Mouse (Mus musculus): Measurements from ENCODE around the gene Ppm1n.
"Not testable (repeated sequence)": the region's sequence is repeated elsewhere in the genome, so short reads cannot be mapped to it uniquely, and the experiment has no call there.

The Ppm1n gene

DNA sequence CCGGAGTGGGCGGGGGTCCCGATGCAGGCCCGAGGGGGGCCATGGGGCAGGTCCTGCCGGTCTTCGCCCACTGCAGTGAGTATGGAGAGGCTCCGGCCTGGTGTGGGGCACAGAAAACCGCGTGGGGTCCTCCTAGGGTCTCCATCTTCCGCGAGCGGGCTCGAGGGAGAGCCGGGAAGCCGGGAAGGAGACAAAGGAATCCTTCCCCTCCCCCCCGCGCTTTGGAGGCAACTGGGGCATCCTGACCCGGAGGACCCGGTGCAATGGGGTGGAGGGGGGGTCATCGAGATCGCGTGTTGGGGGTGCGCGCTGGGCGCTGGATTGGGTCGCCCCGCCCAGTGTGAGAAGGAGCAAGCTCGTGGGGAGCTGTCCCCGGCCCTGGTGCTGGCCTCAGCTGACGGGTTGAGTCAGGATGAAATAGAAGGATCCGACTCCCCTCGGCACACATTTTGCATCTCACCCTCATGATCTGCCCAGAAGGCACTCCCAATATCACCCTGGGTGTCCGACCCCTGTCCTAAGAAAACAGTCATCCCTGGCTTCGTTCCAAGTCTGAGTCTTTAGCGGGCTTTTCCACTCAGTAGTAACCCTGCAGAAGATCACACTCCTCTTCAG, 3.0 kb upstream of the Ppm1n start:
- DNase-seq (ENCODE audit: low spot score), result peak; percentile 73

- DNase-seq (ENCODE audit: low spot score), result peak; percentile 64
Measured at GRCm38 (mm10) chr7:19282385-19282784, 2.5 kb upstream of the Ppm1n start, which contains the start of gene Rtn2. TSS of gene Rtn2 (plus strand) at chr7:19282624.

DNA sequence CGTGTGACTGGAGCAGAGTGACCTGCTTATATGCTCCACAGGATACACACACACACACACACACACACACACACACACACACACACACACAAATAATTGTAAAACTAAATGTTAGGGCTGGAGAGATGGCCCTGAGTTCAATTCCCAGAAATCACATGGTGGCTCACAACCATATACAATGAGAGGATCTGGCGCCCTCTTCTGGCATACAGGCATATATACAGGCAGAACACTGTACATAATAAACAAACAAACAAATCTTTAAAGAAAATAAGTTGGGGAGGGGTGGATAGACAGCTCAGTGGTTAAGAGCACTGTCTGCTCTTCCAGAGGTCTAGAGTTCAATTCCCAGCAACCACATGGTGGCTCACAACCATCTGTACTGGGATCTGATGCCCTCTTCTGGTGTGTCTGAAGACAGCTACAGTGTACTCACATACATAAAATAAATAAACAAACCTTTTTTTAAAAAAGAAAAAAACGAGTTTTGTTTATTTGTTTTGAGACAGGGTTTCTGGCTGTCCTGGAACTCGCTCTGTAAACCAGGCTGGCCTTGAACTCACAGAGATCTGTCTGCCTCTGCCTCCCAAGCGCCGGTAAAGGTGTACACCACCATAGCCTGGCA, 1.9 kb upstream of the Ppm1n start:
- DNase-seq (ENCODE audit: low spot score), result not testable (repeated sequence)

DNA sequence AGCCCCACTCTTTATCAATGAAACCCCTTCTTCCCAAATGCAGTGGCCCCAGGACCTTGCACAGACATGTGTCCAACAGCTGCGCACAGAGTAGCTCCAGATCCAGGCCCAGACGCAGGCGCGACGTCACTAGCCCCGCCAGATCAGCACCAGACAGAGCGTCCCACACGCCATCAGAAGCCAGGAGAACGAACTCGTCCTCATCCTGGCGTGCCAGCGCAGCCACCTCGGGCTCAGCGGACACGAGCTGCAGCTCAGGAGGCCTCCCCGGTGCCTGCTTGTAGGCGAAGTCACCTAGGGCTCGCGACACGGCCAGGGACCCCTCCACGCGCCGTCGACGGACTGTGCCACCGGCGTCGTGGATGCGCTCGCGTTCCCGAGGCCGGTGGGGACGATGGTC, 812 bp downstream of the Ppm1n start:
- DNase-seq (ENCODE audit: low spot score), result no peak

DNA sequence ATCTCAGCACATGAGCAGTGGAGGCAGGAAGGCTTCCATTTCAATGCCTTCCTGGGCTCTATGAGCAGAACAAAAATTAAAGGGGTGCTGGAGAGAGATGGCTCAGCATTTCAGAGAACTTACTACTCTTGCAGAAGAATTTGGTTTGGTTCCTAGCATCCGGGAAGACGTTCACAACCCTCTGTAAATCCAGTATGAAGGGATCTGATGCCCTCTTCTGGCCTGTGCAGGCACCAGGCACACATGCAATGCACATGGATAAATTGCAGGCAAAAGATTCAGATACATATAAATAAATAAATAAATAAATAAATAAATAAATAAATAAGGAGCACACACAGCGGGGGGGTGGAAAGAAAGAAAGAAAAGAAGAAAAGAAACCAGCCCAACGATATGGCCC, 3.6 kb downstream of the Ppm1n start:
- no peak for DNase-seq (ENCODE audit: low spot score)

DNA sequence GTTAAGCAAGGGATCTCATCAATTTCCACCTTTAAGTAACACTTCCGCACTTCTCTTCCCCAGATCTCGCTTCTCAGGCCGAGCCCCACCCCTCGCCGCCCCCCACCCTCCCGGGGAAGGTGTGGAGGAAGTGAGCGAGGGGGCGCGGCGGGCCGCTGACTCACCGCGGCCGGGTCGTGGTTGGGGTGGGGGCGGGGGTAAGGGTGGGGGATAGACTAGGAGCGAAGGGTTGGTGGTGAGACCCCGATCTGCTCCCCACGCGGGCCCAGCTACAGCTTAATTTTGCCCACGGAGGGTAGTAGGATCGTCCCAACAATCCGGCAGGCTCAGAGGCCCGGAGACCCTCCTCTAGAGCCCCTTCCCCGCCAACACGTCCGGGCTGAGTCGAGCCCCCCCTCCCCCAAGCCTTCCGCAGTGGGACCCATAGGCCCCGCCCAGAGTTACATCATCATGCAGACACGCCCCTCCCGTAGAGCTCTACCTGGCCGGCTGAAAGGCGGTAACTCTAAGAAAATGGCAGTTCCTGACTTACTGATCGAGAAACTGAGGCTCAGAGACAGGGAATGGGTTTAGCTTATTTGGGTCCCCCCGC, 7.6 kb downstream of the Ppm1n start:
- peak; percentile 74 for DNase-seq (ENCODE audit: low spot score)

- DNase-seq (ENCODE audit: low spot score), result peak; percentile 80
Measured at GRCm38 (mm10) chr7:19271238-19272172, 8.4 kb downstream of the Ppm1n start, which contains the start of gene Vasp. TSS of gene Vasp (minus strand) at chr7:19271817.

DNA sequence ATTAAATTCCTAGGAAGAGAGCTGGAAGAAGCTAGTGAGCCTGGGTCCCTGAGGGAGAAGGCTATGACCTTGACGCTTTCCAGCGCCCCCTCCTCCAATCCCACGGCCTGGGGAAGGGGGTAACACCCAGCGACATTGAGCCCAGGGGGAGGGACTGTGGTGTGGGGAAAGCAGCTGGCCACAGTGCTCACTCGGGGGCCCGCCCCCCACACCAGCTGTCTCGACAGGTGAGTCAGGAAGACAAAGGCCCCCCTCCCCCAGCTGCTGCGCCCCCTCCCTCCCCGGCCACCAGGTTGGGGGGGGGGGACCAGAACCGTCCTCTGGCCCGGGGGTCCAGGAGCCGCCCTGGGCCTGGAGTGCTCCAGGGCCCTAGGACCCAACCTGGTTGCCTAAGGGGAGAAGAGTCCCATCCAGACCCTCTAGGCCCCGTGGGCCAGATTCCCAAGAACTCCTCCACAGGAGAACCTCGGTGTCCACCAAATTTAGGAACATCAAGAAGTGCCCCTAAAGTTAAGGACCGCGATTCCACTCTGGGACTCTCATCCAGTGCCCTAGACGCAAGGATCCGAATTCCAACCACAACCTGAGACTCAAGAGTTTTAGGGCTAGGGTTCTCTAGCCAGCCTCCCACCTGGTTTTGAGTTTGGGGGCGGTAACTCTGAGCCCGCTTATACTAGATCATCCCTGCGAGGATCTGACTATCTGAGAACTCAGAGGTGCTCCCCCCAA, 9.2 kb downstream of the Ppm1n start:
- DNase-seq (ENCODE audit: low spot score), result peak; percentile 24

DNA sequence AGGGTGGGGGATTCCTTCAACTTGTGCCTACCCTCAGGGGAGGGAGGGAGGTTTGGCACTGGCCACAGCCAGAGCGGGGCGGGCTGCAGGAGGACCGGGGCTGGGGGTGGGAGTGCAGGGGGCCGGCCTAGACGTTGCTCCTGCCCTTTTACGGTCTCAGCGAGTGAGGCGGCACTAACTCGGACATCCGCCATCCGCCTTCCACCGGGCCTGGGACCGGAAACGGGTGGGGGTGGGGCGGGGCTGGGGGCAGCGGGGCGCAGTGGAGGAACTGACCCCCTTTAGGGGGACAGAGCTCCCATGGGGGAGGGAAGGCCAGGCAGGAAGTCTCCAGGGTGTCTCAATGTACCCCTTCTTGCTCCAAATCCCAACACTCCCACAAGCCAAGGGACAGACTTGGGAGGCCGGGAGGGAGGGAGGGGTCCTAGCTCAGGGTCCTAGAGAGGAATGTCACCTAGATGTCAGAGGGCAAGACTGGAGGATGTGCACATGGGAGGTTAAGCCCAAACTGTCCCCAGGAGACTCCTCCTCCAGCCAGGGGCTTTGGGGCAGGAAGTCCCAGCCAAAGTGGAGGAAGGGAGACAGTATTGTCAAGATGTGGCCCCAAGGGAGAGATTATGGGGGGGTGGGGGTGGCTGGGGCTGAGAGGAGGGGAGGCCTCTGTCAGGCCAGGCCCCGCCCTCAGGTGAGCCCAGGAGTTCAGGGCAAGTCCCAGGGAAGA, 10.0 kb downstream of the Ppm1n start:
- DNase-seq (ENCODE audit: low spot score), result peak; percentile 61

- DNase-seq (ENCODE audit: low spot score), result peak; percentile 9
Measured at GRCm38 (mm10) chr7:19268993-19269681, 10.7 kb downstream of the Ppm1n start.

DNA sequence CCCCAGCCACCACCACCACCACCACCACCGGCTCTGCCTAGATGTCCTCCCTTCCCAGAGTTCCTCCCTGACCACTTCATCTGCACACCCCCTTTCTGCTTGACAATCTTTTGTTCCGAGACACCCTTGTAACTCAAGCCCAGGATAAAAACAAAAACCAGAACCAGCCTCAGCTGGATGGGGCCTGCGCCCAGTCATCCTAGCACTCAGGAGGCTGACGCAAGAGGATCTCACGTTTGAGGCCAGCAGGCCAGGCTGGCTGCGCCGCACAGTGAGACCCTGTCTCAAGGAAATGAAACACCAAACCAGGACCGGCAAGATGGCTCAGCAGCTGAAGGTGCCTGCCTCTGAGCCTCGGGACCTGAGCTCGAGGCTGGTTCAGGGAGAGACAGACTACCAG, 12.8 kb downstream of the Ppm1n start:
- no peak for DNase-seq (ENCODE audit: low spot score)

- DNase-seq (ENCODE audit: low spot score), result peak; percentile 19
Measured at GRCm38 (mm10) chr7:19265928-19266822, 13.7 kb downstream of the Ppm1n start.

- no peak for DNase-seq (ENCODE audit: low spot score)
Measured at GRCm38 (mm10) chr7:19265147-19265546, 14.7 kb downstream of the Ppm1n start.

- DNase-seq (ENCODE audit: low spot score), result no peak
Measured at GRCm38 (mm10) chr7:19258336-19258735, 21.5 kb downstream of the Ppm1n start.

DNA sequence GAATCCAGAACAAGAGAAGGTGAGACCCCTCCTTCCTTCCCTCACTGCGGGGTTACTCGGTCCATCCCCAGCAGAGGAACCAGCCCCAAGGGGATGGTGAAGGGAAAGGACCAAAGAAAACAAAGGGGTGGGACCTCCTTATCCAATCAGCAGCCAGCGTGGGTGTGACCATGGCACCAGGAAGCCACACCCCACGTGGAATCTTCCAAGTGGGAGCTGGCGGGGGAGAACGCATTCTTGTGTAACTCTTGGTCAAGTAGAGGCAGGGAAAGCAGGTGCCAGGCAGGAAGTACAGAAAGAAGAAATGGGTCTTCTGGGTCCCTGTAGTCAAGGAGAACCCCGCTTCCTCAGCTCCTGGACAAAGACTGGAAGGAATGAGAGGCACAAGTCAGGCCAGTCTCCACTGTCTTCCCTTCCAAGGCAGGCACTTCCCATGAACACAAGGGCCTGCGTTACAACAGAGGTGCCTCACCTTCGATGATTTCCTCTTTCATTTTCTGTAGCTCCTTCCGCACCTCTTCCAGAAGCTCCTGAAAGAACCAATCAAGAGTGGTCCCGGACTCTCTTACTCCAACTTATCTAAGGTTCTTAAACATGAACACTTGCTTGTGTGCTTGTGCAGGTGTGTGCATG, 22.4 kb downstream of the Ppm1n start:
- DNase-seq (ENCODE audit: low spot score), result peak; percentile 62

DNA sequence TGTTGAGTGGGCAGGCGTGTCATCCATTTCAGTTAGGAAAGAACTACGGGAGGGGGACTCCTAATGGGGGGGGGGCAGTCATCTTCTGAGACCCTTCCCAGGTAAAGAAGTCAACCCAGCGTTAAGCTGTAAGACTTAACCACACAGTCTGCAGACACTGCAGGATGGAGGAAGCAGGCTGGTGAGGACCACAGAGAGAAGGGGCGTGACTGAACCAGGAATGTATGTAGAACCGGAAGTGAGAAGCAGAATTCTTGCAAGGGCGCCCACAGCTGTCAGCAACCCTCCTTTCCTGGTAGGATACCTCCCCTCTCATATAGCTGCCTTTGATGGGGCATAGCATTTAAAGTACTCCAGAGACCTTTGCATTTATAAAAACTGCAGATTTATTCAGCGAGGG, 23.3 kb downstream of the Ppm1n start:
- no peak for DNase-seq (ENCODE audit: low spot score)

DNA sequence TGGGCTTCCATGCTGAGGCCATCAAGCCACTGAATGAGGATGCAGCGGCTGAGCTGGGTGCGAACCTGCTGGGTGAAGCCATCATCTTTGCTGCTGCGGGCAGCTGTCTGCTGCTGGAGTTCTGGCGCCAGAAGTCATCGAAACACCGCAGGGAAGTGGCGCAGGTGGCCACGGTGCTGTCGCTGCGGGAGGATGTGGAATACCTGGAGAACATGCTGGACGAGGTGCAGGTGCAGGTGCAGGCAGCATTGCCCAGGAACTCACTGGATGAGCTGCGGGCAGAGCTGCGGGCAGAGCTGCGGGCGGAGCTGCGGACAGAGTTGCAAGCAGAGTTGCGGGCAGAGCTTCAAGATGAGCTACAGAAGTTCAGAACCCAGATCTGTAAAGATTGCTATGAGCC, 24.5 kb downstream of the Ppm1n start:
- no peak for DNase-seq (ENCODE audit: low spot score)

DNA sequence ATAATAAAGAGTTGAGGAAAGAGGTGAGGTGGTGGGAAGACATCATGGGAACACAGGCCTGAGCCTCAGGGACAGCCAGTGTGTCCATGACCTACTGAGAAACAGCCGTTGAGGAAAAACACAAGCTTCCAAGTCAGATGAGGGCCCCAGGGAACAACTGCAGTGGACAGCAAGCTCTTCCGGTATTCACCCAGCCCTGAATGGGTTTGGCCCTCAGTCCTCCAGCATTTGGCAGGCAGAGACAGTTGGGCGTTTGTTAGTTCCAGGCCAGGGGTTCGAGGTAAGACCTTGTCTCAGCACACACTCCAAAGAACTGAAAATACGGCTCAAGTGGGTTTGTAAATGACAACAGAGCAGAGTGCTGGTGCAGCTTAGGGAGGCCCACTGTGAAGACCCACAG, 26.4 kb downstream of the Ppm1n start:
- DNase-seq (ENCODE audit: low spot score), result no peak

- no peak for DNase-seq (ENCODE audit: low spot score)
Measured at GRCm38 (mm10) chr7:19252078-19252477, 27.8 kb downstream of the Ppm1n start.

Measured in ovary, postnatal 36 days (tissue).